Mouse (Mus musculus): Measurements from ENCODE around the gene Ciapin1.
A peak's percentile ranks its signal among the peaks of the same experiment; 100 is the strongest.

The Ciapin1 gene

DNA sequence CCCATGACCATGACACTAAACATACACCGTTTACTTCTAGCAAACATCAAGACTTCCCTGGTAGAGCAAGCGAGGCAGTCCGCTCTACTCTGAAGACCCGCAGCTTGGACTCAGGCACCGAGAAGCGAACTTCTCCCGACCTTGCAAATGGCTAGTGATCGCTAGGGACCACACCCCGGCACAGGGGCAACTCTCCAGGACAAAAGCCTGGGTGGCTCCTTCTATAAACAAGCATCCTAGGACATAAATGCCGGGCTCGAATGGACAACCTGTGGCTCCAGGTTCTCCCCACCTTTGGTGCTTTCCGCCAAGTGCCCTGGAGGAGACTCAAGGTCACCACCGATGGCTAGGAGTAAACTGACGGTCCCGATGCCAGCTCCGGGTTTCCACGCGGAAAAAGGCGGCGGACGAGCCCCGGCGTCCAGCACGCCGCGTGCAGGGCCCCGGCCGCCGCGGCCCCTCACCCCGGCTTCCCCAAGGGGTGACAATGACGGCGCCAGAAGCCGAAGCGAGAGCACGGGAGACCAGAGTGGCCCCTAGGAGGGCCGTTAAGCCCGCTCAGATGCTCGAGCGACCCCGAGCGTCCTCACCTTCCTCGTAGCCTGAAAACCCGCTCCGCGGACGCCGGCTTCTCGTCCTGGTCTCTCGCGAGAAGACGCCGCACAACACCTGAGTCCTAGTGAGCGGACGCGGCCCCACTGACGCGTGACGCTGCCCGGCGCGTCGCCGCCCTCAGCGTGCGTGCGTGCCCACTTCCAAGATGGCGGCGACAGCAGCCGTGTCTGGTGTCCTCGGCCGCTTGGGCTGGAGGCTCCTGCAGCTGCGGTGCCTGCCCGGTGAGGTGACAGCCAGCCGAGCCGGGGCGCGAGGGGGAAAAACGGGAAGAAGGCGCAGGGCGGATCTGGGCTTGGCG lies at the start of gene Ciapin1, which contains the start of gene Coq9:
Gene Ciapin1 (minus strand): TSS at position 697 of the 913 bp plus-strand sequence.
Gene Coq9 (plus strand): TSS at position 660 of the 913 bp plus-strand sequence.
- DNase-seq (ENCODE audit: low spot score in 2 of 2): peak; percentile 97 to 98

DNA sequence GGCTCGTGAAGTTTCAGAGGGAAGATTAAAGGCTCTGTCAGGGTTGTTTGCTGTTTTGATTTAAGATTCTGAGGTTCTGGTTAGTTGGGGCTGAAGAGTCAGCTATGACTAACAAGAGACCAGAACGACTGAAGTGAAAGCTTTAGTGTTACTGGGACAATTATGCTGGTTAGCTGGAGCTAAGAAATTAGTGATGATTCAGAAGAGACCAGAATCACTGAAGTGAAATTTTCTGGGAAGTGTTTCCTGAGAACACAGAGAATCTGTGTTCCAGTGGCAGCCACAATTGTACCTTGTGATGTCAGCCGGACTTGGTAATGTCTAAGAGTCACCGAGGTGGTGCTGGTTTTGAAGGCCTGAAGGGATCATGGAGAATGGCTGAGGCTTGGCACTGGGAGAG lies 42.6 kb upstream of the Ciapin1 start:
- DNase-seq (ENCODE audit: low spot score in 2 of 2): no peak

- DNase-seq (ENCODE audit: low spot score in 2 of 2): no peak
These were observed 38.7 kb upstream of the Ciapin1 start for GRCm38 (mm10) chr8:94876820-94877219.

- peak; percentile 76 to 83 for DNase-seq (ENCODE audit: low spot score in 2 of 2)
These were observed 38.1 kb upstream of the Ciapin1 start, which contains the start of gene Dok4 for GRCm38 (mm10) chr8:94876197-94876730. Gene Dok4, minus strand, starts transcription at chr8:94876330.

GRCm38 (mm10) chr8:94875871-94876150 lies 37.7 kb upstream of the Ciapin1 start:
- DNase-seq (ENCODE audit: low spot score in 2 of 2): peak in 1 of 2 experiments; percentile 28

DNA sequence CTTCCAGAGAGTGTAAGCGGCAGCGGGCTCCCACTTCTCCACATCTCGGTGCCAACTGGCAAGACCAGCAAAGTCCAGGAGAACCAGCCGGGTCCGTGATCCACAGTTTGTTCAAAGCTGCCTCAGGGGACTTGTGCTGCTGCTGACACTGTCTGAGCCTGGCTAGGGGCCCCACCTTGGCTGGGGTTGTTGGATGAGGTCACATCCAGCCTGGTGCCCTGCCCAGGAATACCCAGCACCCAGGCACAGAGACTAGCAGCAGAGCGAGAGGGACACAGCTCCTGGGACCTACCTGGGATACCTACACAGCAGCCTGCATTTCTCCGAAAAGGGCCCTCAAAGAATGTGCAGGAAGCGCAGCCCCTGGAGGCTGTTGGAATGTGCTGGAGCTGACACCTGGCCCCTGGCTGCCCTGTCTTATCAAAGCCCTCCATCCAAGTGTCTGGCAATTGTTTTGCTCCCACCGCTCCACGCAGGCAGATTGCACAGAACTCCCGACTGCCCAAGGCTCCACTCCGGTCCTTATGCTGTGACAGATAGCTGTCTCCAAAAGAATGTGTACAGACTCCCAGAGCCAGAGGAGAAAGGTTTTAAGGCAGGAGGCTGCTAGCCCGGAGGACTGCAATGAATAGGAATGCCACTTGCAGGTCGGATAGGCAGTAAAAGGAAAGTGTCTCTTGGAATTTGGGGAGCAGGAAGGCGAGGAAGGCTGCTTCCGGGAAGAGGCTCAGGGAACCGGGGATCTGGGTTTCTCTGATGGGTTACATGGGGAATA lies 37.1 kb upstream of the Ciapin1 start:
- DNase-seq (ENCODE audit: low spot score in 2 of 2): peak in 1 of 2 experiments; percentile 39

DNA sequence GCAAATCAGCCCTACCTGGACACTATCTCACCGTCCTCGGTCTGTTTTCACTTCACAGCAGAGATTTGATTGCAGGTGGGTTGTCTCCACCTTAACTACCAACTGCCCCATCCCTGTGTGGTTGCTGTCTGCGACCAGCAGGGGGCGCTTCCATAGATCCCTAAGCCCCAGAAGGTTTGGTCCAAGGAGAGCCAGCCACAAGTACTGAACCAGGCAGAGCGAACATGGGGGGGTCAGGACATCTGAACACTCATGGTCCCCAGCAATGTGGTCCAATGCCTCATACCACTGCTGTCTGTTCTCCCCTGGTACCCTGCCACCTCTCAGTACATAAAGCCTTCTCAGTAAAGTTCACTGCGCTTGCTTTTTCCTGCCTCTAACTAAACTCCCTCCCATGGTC lies 36.2 kb upstream of the Ciapin1 start:
- DNase-seq (ENCODE audit: low spot score in 2 of 2): peak; percentile 71 to 77

- peak in 1 of 2 experiments; percentile 36 for DNase-seq (ENCODE audit: low spot score in 2 of 2)
These were observed 34.4 kb upstream of the Ciapin1 start for GRCm38 (mm10) chr8:94872576-94872975.

GRCm38 (mm10) chr8:94872156-94872555 lies 34.0 kb upstream of the Ciapin1 start:
- peak in 1 of 2 experiments; percentile 39 for DNase-seq (ENCODE audit: low spot score in 2 of 2)

DNA sequence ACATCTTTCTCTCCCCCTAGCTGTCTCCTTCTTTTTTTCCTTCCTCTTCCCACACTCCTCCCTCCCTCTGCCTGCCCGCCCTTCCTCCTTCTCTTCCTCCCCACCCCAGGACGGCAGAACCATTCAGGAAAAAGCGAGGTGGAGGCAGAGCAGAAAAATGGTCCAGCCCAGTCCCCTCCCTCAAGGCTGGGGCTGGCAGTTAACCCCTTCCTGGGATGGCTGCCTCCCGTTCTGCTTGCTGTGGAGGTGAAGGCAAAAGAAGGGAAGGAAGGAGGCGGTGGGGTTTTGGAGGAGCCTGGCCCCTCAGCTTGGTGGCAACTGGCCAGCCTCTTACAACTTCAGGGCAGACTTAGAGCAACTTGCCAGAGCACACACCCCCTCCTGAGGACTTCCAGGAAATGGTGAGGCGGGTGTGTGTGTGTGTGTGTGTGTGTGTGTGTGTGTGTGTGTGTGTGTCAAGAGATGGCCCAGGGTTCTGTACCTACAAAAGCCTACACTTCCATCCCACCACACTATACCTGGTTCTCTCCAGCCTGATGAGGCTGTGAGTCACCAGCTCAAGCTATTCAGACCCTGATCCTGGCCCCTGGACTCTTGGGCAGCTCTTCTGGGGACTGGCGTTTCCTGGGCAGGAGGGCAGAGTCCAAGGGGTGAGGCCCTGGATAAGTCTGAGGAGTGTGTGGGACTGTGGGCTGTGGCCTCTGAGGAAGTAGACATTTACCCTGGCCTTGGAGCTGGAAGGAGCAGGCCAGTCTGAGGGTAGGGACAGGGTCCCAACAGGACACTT lies 33.1 kb upstream of the Ciapin1 start:
- peak; percentile 91 to 92 for DNase-seq (ENCODE audit: low spot score in 2 of 2)

DNA sequence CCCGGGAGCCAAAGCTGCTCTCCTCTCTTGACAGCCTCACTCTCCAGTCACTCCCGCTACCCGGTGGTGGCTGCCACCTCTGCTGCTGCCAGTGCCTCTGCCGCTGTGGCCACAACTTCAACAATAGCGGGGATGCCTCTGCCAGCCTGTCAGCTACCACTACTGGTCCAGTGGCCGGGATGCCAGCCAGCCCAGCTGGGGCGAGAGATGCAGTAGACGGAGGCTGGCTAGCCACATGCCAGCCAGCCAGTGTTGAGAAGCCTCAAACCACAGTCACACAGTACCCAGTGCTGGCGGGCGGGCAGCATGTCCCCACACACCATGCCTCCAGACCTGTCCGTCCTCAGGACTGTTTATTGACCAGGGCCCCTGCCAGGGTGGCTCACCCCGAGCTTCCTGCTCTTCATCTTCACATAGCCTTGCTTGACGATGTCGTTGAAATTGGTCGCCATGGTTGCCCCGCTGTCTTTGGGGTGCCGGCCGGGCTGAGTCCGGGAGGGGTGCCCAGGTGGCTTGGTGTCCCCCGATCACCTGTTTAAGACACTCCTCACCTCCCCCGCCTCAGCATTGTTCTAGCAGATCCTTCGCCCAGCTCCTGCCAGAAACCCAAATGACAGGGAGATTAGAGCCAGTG lies 32.4 kb upstream of the Ciapin1 start:
- peak; percentile 84 to 88 for DNase-seq (ENCODE audit: low spot score in 2 of 2)

GRCm38 (mm10) chr8:94870003-94870402 lies 31.8 kb upstream of the Ciapin1 start:
- DNase-seq (ENCODE audit: low spot score in 2 of 2): peak in 1 of 2 experiments; percentile 35

GRCm38 (mm10) chr8:94869146-94869545 lies 31.0 kb upstream of the Ciapin1 start:
- peak; percentile 40 for DNase-seq (ENCODE audit: low spot score in 2 of 2)

GRCm38 (mm10) chr8:94866921-94867320 lies 28.8 kb upstream of the Ciapin1 start:
- peak in 1 of 2 experiments; percentile 37 for DNase-seq (ENCODE audit: low spot score in 2 of 2)

- DNase-seq (ENCODE audit: low spot score in 2 of 2): peak in 1 of 2 experiments; percentile 39
These were observed 27.1 kb upstream of the Ciapin1 start for GRCm38 (mm10) chr8:94865292-94865691.

GRCm38 (mm10) chr8:94863897-94864673 lies 25.9 kb upstream of the Ciapin1 start:
- DNase-seq (ENCODE audit: low spot score in 2 of 2): peak in 1 of 2 experiments; percentile 38

- peak in 1 of 2 experiments; percentile 36 for DNase-seq (ENCODE audit: low spot score in 2 of 2)
These were observed 24.5 kb upstream of the Ciapin1 start for GRCm38 (mm10) chr8:94862487-94863220.

- peak; percentile 61 to 72 for DNase-seq (ENCODE audit: low spot score in 2 of 2)
These were observed 23.3 kb upstream of the Ciapin1 start for GRCm38 (mm10) chr8:94861352-94861910.
